Mouse (Mus musculus) neural tube, embryonic 10.5 days (tissue): ENCODE measurements around the gene Txndc12.

Experiments used
- DNase-seq: peaks from one replicate; pipeline ENCODE4 v3.0.0-alpha.2; 2017; ENCODE audit warnings: low spot score; ENCODE audit errors: extremely low spot score

Txndc12 gene

GRCm38 (mm10) chr4:108845824-108846569 is 11.6 kb downstream of the Txndc12 start:
- DNase-seq: no peak

- peak; percentile 82 for DNase-seq
Measured at GRCm38 (mm10) chr4:108847715-108848504, 13.5 kb downstream of the Txndc12 start, which contains the start of gene Kti12. Kti12 (plus strand) TSS chr4:108847785.

DNA sequence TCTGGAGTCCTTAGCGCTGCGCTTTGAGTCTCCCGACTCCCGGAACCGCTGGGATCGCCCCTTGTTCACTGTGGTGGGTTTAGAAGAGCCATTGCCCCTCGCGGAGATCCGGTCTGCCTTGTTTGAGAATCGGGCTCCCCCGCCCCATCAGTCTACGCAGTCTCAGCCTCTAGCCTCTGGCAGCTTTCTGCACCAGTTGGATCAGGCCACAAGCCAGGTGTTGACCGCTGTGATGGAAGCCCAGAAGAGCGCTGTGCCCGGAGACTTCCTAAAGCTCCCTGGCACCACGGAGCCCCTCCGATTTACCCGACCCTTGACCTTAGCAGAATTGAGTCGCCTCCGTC is 14.1 kb downstream of the Txndc12 start, which contains the start of gene A730015C16Rik:
TSS of gene A730015C16Rik (minus strand) at position 115 of the 344 bp plus-strand sequence.
- peak; percentile 50 for DNase-seq

- DNase-seq: no peak
Measured at GRCm38 (mm10) chr4:108866806-108867205, 32.4 kb downstream of the Txndc12 start.

GRCm38 (mm10) chr4:108869730-108870374 is 35.5 kb downstream of the Txndc12 start:
- peak; percentile 80 for DNase-seq

DNA sequence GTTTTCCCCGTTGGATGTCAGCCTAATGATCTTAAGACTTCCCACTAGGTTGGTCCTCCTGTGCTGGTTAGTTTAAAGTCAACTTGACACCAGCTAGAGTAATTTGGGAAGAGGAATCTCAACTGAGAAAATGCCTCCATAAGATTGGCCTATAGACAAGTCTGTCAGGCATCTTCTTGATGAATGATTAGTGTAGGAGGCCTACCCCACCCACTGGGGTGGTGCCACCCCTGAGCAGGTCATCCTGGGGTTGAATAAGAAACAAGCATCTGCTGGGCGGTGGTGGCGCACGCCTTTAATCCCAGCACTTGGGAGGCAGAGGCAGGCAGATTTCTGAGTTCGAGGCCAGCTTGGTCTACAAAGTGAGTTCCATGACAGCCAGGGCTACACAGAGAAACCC is 39.3 kb downstream of the Txndc12 start:
- no peak for DNase-seq

DNA sequence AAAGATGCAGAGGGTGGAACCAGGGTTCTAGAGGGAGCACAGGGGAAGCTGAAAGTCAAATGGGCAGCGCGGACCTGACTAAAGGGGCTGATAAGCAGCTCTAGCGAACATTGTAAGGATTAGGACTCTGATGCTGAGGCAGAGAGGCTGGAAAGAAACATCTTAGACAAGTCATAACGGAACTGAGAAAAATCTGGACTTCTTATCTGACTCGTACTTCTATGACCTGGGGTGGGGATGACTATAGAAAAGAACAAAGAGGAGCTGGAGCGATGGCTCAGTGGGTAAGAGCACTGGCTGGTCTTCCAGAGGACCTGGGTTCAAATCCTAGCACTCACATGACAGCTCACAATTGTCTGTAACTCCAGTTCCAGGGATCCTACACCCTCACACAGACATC is 43.5 kb downstream of the Txndc12 start:
- no peak for DNase-seq

DNA sequence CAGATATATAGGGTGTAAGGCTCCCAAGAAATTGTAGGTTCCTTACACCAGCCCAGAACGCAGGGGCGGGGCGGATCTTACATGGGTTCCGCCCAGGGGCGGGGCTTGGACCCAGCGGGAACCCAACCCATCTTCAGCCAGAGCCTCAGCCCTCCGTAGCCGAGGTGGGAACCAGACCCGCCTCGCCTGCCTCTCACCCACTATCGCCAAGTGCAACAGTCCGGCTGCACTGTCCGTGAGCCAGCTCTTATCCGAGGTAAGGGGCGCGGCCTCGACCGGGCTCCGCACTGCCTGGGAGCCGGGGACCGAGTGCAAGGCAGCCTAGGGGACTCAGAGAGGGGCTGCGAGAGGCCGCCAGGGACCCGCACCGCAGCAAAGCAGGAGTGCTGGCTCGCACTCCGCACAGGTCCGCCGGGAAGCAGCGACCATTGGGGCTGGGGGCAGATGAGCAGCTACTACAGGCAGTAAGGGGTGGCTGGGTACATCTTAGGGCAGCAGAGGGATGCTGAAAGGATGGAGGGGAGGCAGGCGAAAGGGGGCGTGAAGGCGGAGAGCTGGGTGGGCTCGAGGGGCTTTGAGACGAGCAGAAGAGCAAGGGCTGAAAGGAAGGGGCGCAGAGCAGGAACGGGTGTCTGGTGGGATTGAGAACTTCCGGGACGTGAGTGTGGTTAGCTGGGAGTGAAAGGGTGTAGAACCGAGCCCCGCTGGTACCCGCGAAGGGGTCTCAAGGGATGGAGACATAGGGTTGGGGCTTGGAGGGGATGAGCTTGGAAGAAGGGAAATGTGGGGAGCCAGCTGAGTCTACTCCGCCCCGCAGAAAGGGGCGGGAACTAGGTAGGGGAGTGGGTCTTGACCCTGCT is 44.8 kb downstream of the Txndc12 start, which contains the start of gene Rab3b:
TSS of gene Rab3b (plus strand) at position 101 of the 860 bp plus-strand sequence.
- peak; percentile 68 for DNase-seq

DNA sequence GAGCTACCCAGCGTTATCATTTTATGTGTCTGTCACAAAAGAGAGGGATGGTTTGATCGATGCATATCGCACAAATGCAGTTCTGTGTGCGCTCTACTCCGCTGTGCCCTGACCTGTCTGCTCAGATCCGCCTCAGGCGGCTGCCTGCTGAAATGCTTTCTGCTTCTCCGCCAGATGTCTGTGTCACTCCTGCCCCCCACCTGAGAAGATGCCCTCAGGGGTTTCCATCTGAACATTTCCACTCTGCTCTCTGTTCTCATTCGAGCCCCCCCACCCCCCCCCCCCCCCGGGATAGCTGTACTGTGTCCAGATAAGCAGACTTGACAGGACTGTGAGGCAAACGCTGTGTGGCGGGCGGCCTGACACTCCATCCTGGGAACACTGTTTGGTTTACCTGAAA is 49.4 kb downstream of the Txndc12 start:
- no peak for DNase-seq

GRCm38 (mm10) chr4:108887456-108887855 is 53.1 kb downstream of the Txndc12 start:
- no peak for DNase-seq

DNA sequence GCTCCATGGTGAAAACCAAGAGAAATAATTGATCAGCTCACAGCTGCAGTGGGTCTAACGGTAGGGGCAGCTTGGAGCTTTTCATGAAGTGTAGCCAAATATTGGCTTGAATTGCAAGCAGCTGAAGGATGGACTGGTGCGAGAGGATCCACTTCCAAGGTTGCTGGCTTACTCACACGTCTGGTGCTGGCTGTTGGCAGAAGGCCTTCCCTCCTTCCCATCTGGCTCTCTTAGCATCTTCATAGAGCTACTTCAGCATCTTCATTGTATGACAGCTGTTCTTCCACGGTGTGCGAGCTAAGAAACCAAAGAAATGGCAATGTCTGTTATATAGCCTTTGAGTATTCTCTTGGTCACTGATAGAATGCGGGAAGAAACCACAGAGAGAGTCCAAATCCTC is 56.5 kb downstream of the Txndc12 start:
- DNase-seq: no peak

DNA sequence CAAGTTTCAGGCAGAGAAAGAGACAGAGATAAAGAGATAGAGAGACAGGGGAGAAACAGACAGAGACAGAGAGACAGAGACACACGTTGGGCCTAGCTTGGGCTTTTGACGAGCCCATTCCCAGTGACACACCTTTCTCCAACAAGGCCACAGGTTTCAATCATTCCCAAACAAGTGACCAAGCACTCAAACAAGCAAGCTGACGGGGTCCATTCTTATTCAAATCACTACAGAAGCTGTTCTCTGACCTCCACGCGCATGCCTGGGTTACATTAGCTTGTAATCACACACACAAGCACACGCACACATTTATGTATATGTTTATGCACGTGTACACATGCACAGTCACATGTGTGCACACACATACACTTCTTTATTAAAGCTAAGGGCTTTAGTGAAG is 66.0 kb downstream of the Txndc12 start:
- no peak for DNase-seq

DNA sequence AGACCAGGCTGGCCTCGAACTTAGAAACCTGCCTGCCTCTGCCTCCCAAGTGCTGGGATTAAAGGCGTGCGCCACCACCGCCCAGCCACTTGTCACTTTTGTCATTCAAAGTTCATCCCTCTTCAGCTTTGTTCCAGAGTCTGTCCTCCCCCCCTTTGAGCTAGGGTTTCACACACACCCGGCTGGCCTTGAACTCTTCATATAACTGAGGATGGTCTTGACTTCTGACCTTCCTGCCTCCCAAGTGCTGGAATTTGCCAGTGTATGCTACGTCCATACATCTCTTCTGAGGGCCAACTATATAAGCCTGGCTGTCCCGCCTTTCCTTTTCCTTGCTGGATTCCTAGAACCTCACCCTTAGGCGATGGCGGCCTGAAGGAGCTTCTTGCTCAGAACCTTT is 68.5 kb downstream of the Txndc12 start:
- no peak for DNase-seq

- DNase-seq: no peak
Measured at GRCm38 (mm10) chr4:108903346-108903745, 68.9 kb downstream of the Txndc12 start.

DNA sequence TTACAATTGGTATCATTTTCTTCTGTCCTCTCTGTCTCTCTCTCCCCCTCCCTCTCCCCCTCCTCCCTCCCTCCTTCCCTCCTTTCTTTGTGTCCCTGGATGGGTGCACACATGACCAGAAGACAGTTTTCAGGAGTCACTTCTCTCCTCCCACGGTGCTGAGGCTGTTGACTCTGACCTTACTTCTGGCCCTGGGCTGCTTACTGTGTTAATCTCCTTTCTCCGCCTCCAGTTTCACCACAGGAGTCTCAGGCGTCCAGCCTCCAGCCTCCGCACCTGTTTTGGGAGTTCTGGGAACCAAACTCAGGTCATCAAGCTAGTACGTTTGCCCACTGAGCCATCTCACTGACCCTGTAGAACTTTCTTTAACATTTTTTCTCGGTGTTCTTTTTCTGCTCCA is 69.7 kb downstream of the Txndc12 start:
- no peak for DNase-seq

DNA sequence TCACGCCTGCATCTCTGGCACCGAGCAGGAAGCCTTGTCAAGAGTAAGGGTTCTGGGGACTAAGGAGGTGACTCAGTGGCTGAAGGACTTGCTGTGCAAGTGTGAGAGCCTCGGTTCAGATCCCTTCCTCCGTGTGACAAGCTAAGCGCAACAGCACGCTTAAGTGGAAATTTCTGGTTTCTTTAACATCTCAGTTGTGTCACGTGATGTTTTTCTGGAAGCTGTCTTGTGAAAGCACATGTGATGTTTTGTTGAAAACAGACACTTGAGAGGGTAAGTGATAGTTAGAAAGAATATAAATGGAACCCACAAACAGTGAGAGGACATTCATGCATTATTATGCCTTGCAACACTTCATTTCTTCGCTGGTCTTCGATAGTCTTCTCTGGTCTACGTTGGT is 70.4 kb downstream of the Txndc12 start:
- no peak for DNase-seq

- no peak for DNase-seq
Measured at GRCm38 (mm10) chr4:108905859-108906258, 71.5 kb downstream of the Txndc12 start.

DNA sequence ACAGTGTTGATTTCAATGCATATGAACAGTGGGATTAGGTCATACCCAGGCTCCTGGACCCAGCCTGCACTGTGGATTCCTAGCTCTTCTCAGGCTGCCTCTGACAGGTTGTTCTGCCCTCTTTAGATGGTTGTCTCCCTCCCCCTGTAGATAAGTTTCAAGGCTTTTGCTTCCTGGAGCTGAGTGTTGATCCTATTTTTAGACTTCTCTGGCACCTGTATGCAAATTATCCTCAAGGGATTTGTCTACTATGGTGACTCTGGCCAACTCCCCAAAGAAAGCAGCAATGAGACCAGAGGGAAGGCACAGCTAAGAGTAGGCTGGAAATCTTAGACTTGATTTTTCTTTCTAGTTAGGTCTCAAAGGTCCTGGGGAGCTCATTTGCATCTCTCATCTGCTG is 73.1 kb downstream of the Txndc12 start:
- DNase-seq: no peak

DNA sequence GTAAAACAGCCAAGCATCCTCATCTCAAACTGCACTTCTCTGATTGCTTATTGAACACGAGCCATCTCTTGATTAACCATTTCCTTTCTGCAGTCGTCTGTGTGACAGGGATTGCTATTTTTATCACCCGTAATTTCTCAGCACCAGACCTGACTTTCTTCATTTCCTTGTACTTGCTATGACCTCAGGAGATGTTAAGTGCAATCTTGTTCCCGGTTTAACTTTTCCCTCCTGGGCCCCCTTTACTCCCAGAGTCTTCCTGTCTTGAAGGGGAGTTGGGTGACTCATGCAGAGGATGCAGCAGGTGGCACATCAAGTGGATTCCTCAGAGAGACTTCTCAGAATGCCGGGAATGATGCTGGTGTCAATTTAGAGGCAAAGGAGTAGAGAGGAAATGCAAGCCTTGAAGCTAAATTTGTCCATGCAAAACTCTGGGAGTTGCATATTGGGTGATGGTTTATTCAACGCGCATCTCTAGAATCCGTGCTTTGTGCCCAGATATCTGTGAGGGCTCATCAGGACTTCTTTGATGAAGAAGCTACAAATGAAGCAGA is 75.5 kb downstream of the Txndc12 start:
- DNase-seq: no peak
